Comparison of ENCODE assay signal across 22 mouse cellular contexts in the genomic region with DNA sequence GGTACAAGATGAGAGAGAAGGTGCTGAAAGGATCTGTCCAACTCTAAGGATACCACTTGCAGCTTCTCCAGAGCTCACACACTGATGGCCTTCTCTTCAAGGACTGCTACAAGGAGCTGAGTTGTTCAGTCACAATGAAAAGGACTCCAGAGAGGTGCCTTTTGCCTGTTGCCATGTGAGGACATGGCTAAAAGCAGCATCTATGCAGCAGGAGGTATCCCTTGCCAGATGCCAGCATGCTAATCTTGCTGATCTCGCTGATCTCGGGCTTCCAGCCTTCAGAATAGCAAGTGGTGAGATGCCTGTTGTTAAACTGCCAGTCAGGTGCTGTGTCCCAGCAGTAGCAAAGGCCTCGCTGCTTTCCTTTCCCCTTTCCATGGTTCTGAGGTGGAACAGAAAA. TPM values are rescaled to one million over a fixed set of nuclear protein-coding genes. Genes with fewer than 3 reads are reported as not detected.
DNase-seq lines count a peak whose midpoint lies in the region; ATAC-seq and TF ChIP-seq lines count a peak whose summit lies in the region.
"Had no signal": no experiment of that assay in that cellular context is flagged by ENCODE, and none has a peak within 500 bp of the region (broad histone marks: within the 10 kb centered on the region; RNA-seq: fewer than 3 reads in every experiment).

No protein-coding gene starts in this region.

- WGBS in cerebellum, adult 2 months = 8% methylated on average over 3 of the region's 3 CpGs
- 53% methylated on average over 3 of the region's 3 CpGs for WGBS in heart, embryonic 11.5 days (ENCODE audit: insufficient replicate concordance)

- DNase-seq in cerebellum, adult 11 months = peak; percentile 53
- peak; percentile 71 to 77 for DNase-seq in cerebellum, adult 2 months
- peak; percentile 40 to 50 for DNase-seq in cerebellum, postnatal 10 days
- DNase-seq in thymus, postnatal 4 days = no peak
- no peak for DNase-seq in layer of hippocampus, adult 8-10 months (ENCODE audit: low spot score in 2 of 2)
- DNase-seq: adrenal gland, adult 2 months; adrenal gland, postnatal 25 days; embryo, embryonic 11 days; gastrocnemius, postnatal 10 days; heart, adult 18-20 months; heart, postnatal 14 days; kidney, adult 11 months had no signal

- H3K27me3 ChIP-seq in cerebellum, adult 2 months (ENCODE audit: control insufficient read depth, insufficient read depth, low read length) = no peaks in the 10 kb centered on the region
- H3K27me3 ChIP-seq in heart, embryonic 11.5 days (ENCODE audit: control insufficient read depth, insufficient read depth, low read length) = peaks cover 3% of the 10 kb centered on the region; the same call in 1 of the 2 replicates
- H3K27me3 ChIP-seq: embryonic facial prominence, embryonic 12.5 days; heart, embryonic 15.5 days; hindbrain, embryonic 13.5 days had no signal

- H3K9me3 ChIP-seq in heart, embryonic 11.5 days (replicated peaks; ENCODE audit: control insufficient read depth, low read length) = no peaks in the 10 kb centered on the region
- H3K9me3 ChIP-seq: embryonic facial prominence, embryonic 12.5 days; heart, embryonic 10.5 days; heart, embryonic 15.5 days; hindbrain, embryonic 13.5 days had no signal

- no peak overlapping the region for H3K9ac ChIP-seq in heart, embryonic 11.5 days (ENCODE audit: low read depth, low read length)
- H3K9ac ChIP-seq: embryonic facial prominence, embryonic 12.5 days; heart, embryonic 15.5 days; hindbrain, embryonic 13.5 days had no signal

- H3K4me2 ChIP-seq in heart, embryonic 11.5 days = no peak overlapping the region
- H3K4me2 ChIP-seq: embryonic facial prominence, embryonic 12.5 days; heart, embryonic 15.5 days; hindbrain, embryonic 13.5 days had no signal

- no peak for TF ChIP-seq CTCF in cerebellum, adult 2 months (IDR thresholded peaks at IDR 0.05; ENCODE audit: borderline replicate concordance, insufficient read depth, low read depth, low read length)

- no peak for TF ChIP-seq POLR2A in cerebellum, adult 2 months (IDR thresholded peaks at IDR 0.05; ENCODE audit: borderline replicate concordance, insufficient read depth, low read length)

- peaks cover 11% of the 10 kb centered on the region for H3K4me1 ChIP-seq in cerebellum, adult 2 months (ENCODE audit: control insufficient read depth, insufficient read depth, low read length)
- no peaks in the 10 kb centered on the region for H3K4me1 ChIP-seq in heart, embryonic 11.5 days (ENCODE audit: control insufficient read depth, insufficient read depth, low read length)
- H3K4me1 ChIP-seq: embryonic facial prominence, embryonic 12.5 days; heart, embryonic 10.5 days; heart, embryonic 15.5 days; hindbrain, embryonic 13.5 days had no signal

- H3K36me3 ChIP-seq in heart, embryonic 11.5 days (ENCODE audit: control insufficient read depth, insufficient read depth, low read length) = no peaks in the 10 kb centered on the region
- H3K36me3 ChIP-seq: embryonic facial prominence, embryonic 12.5 days; heart, embryonic 10.5 days; heart, embryonic 15.5 days; hindbrain, embryonic 13.5 days had no signal

- peak overlapping the region; percentile 41 for H3K27ac ChIP-seq in cerebellum, adult 2 months (ENCODE audit: insufficient read depth, low read length)
- H3K27ac ChIP-seq in heart, embryonic 11.5 days (ENCODE audit: low read depth, low read length) = no peak overlapping the region
- H3K27ac ChIP-seq: embryonic facial prominence, embryonic 12.5 days; heart, embryonic 10.5 days; heart, embryonic 15.5 days; hindbrain, embryonic 13.5 days; hindbrain, postnatal 0 days had no signal

- ATAC-seq in heart, embryonic 11.5 days (replicated peaks; ENCODE audit: insufficient number of reproducible peaks, low FRiP score, low TSS enrichment) = no peak
- ATAC-seq: forebrain, embryonic 16.5 days; hindbrain, postnatal 0 days had no signal

- H3K4me3 ChIP-seq in cerebellum, adult 2 months (replicated peaks; ENCODE audit: insufficient read depth, low read depth, low read length) = no peak overlapping the region
- H3K4me3 ChIP-seq in heart, embryonic 11.5 days (ENCODE audit: low read depth, low read length) = no peak overlapping the region
- H3K4me3 ChIP-seq: embryonic facial prominence, embryonic 12.5 days; heart, embryonic 10.5 days; heart, embryonic 15.5 days; hindbrain, embryonic 13.5 days had no signal

RNA-seq across cellular contexts. Expression of gene Rbm33, which starts 27.8 kb away (rescaled TPM):
- 52.4 and 58.0 TPM in 2 replicates for polyA plus RNA-seq in cerebellum, adult 2 months (2012; rRNA removed)
- 10 to 100 TPM; 60.2 to 70.2 (median 65.7) TPM for total RNA-seq in layer of hippocampus, adult 8-10 months (2022)
- polyA plus RNA-seq in heart, embryonic 11.5 days (2014; fragmentation: Nextera tagmentation; extraction: Ambion mirVana) = 12.3 and 16.1 TPM in 2 replicates

RNA-seq across cellular contexts. Expression of gene Cnpy1, which starts 43.5 kb away (rescaled TPM):
- 313 and 399 TPM in 2 replicates for polyA plus RNA-seq in cerebellum, adult 2 months (2012; rRNA removed)
- total RNA-seq in layer of hippocampus, adult 8-10 months (2022) = under 1 TPM in 3 of 4 experiments, not detected in 1; 0.12 to 0.43 (median 0.25) TPM
- not detected in 2 replicates for polyA plus RNA-seq in heart, embryonic 11.5 days (2014; fragmentation: Nextera tagmentation; extraction: Ambion mirVana)
- total RNA-seq: adrenal gland, adult 2 months; adrenal gland, postnatal 25 days; common myeloid progenitor, adult 5-6 weeks; gastrocnemius, postnatal 10 days; gastrocnemius, postnatal 4 days; heart, adult 18-20 months; heart, postnatal 14 days; hematopoietic stem cell, adult 5-6 weeks had no signal
- polyA plus RNA-seq: adrenal gland, adult 2 months; heart, embryonic 15.5 days had no signal

Comparison
In these comparisons a context has a peak if more than half of its experiments do, and no peak if none do; other contexts are left out.
1. DNase-seq: peak in cerebellum, adult 11 months (single experiment), cerebellum, adult 2 months (2 of 2) and cerebellum, postnatal 10 days (2 of 2); none in thymus, postnatal 4 days (single experiment) and layer of hippocampus, adult 8-10 months (0 of 2).
2. RNA of gene Cnpy1, which starts 43.5 kb away (polyA plus RNA-seq): 313 to 399 TPM in cerebellum, adult 2 months; not detected in heart, embryonic 11.5 days; every median in the first group is over 100 times any median in the second.